Mouse (Mus musculus): Measurements from ENCODE around the gene Krtap9-1. TPM values are rescaled to one million over a fixed set of nuclear protein-coding genes. Genes with fewer than 3 reads are reported as not detected.
"Not testable (repeated sequence)": the region's sequence is repeated elsewhere in the genome, so short reads cannot be mapped to it uniquely, and the experiment has no call there.

Krtap9-1 gene
- total RNA-seq (2021): not detected
- long read RNA-seq, experiment 1: 0 reads
- long read RNA-seq, experiment 2: 0 reads

- not testable (repeated sequence) for DNase-seq (ENCODE audit: low spot score in 2 of 2)
Measured at GRCm38 (mm10) chr11:99873089-99873488, at the start of gene Krtap9-1. TSS of gene Krtap9-1 (plus strand) at chr11:99873389.

GRCm38 (mm10) chr11:99837966-99838365, 35.2 kb upstream of the Krtap9-1 start, which contains the start of gene 2300003K06Rik:
TSS of gene 2300003K06Rik (minus strand) at chr11:99838066.
- no peak for DNase-seq (ENCODE audit: low spot score in 2 of 2)

GRCm38 (mm10) chr11:99842185-99842584, 31.0 kb upstream of the Krtap9-1 start:
- DNase-seq (ENCODE audit: low spot score in 2 of 2): no peak

DNA sequence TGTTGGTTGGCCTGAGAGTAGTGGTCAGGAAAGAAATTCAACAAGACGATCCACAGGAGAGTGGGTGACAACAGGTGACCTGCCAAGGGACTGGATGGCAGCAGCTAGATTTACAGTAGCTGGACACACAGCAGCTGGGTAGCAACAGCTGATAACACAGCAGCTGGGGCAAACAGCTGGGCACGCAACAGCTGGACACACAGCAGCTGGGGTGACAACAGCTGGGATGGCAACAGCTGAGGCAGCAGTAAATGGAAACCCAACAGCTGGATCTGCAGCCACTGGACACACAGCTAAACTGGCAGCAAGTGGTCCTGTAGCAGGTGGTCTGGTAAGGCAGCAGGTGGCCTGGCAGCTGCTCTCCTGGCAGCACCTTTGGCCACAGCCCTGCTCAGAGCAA, 26.4 kb upstream of the Krtap9-1 start:
- no peak for DNase-seq (ENCODE audit: low spot score in 2 of 2)

- no peak for DNase-seq (ENCODE audit: low spot score in 2 of 2)
Measured at GRCm38 (mm10) chr11:99851508-99851907, 21.7 kb upstream of the Krtap9-1 start, which contains the start of gene Krtap4-16. TSS of gene Krtap4-16 (minus strand) at chr11:99851608.

DNA sequence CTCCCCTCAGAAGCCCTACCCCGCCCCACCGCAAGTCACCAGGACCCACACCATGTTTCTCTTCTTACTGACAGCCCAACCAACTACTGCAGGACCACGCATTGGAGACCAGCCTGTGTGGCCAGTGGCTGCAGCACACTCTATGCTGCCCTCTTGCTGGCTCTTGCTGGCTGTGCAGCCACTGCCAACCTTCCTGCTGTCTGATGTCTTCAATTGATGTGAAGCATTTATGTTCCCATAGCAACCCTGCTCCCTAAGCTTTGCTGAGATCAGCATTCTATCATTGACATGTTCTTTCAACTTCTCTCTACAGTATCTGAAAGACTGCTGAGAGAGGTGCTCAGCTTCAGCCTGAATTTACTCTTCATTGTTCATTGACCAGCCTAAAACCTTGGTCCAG, 19.1 kb upstream of the Krtap9-1 start:
- no peak for DNase-seq (ENCODE audit: low spot score in 2 of 2)

GRCm38 (mm10) chr11:99857617-99858016, 15.6 kb upstream of the Krtap9-1 start, which contains the start of gene Gm11568:
TSS of gene Gm11568 (plus strand) at chr11:99857917.
- no peak for DNase-seq (ENCODE audit: low spot score in 2 of 2)

DNA sequence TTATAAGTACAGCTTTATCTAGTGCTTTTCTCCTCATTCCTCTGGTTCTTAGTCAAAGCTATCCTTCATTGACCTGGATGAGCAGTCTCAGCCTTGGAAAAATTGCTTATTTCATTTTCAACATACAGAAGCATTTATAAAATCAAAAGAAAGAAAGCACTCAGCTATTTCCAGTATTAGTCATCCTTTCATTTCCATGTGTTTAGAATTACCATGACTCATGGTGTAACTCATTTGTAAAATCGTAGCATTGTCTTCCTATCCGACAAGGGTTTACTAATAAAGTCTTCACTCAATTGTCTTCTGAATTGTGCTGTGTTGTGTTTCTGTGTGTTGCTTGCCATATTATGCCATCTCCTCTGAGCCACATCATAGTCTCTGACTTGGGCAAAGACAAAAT, 14.4 kb upstream of the Krtap9-1 start:
- DNase-seq (ENCODE audit: low spot score in 2 of 2): no peak

- DNase-seq (ENCODE audit: low spot score in 2 of 2): not testable (repeated sequence)
Measured at GRCm38 (mm10) chr11:99864176-99864575, 9.0 kb upstream of the Krtap9-1 start, which contains the start of gene Gm11559. TSS of gene Gm11559 (plus strand) at chr11:99864476.

- DNase-seq (ENCODE audit: low spot score in 2 of 2): not testable (repeated sequence)
Measured at GRCm38 (mm10) chr11:99878887-99879286, 5.7 kb downstream of the Krtap9-1 start, which contains the start of gene Gm11567. TSS of gene Gm11567 (plus strand) at chr11:99879187.

DNA sequence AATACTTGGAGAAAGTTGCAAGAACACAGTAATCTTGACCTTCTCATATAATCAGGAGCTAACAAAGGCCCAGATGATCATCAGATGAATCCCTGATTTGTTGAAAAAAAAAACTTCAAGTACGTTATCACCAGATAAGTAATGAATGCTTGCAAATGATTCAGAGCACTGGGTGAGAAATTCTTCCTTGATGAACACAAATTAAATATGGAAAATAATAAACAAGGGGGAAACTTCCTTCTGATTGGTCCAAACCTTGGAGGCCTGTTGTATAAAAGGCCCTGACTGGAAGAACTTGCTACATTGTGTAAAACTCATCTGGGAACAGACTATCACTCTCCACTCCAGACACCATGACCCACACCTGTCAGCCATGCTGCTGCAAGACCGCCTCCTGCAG, 34.4 kb downstream of the Krtap9-1 start, which contains the start of gene Krtap31-1:
TSS of gene Krtap31-1 (plus strand) at position 301 of the 400 bp plus-strand sequence.
- DNase-seq (ENCODE audit: low spot score in 2 of 2): no peak

GRCm38 (mm10) chr11:99914451-99914850, 41.3 kb downstream of the Krtap9-1 start, which contains the start of gene Gm11565:
TSS of gene Gm11565 (plus strand) at chr11:99914751.
- DNase-seq (ENCODE audit: low spot score in 2 of 2): no peak

Other genes with a start within 250 kb of the Krtap9-1 start
- not detected for gene Krtap4-1, start 245.2 kb upstream of the Krtap9-1 start, total RNA-seq (2021)
- not detected for gene Krtap4-2, start 238.3 kb upstream of the Krtap9-1 start, total RNA-seq (2021)
- gene Krtap4-7, start 229.3 kb upstream of the Krtap9-1 start, total RNA-seq (2021): not detected
- gene Gm11555, start 223.2 kb upstream of the Krtap9-1 start, total RNA-seq (2021): not detected
- not detected for gene Gm11563, start 214.4 kb upstream of the Krtap9-1 start, total RNA-seq (2021)
- gene Krtap4-6, start 207.4 kb upstream of the Krtap9-1 start, total RNA-seq (2021): not detected
- gene Gm14190, start 182.6 kb upstream of the Krtap9-1 start, total RNA-seq (2021): not detected
- gene Gm14180, start 139.1 kb upstream of the Krtap9-1 start, total RNA-seq (2021): not detected
- gene Gm11595, start 100.5 kb upstream of the Krtap9-1 start, total RNA-seq (2021): not detected
- gene Krtap4-8, start 92.7 kb upstream of the Krtap9-1 start, total RNA-seq (2021): not detected
- not detected for gene Krtap4-9, start 88.2 kb upstream of the Krtap9-1 start, total RNA-seq (2021)
- not detected for gene Gm11596, start 79.9 kb upstream of the Krtap9-1 start, total RNA-seq (2021)
- gene Gm11569, start 74.5 kb upstream of the Krtap9-1 start, total RNA-seq (2021): not detected
- not detected for gene Gm11554, start 68.9 kb upstream of the Krtap9-1 start, total RNA-seq (2021)
- gene Krtap4-13, start 63.5 kb upstream of the Krtap9-1 start, total RNA-seq (2021): not detected
- gene Gm11564, start 57.7 kb upstream of the Krtap9-1 start, total RNA-seq (2021): not detected
- not detected for gene 2300003K06Rik, start 35.3 kb upstream of the Krtap9-1 start, total RNA-seq (2021)
- not detected for gene Krtap4-16, start 21.8 kb upstream of the Krtap9-1 start, total RNA-seq (2021)
- gene Gm11568, start 15.5 kb upstream of the Krtap9-1 start, total RNA-seq (2021): not detected
- gene Gm11559, start 8.9 kb upstream of the Krtap9-1 start, total RNA-seq (2021): not detected
- not detected for gene Gm11567, start 5.8 kb downstream of the Krtap9-1 start, total RNA-seq (2021)
- not detected for gene Krtap31-1, start 34.5 kb downstream of the Krtap9-1 start, total RNA-seq (2021)
- not detected for gene Gm11565, start 41.4 kb downstream of the Krtap9-1 start, total RNA-seq (2021)
- not detected for gene Krtap31-2, start 62.9 kb downstream of the Krtap9-1 start, total RNA-seq (2021)
- not detected for gene Krtap9-5, start 75.1 kb downstream of the Krtap9-1 start, total RNA-seq (2021)
- not detected for gene Krtap29-1, start 105.7 kb downstream of the Krtap9-1 start, total RNA-seq (2021)
- not detected for gene Krtap16-1, start 113.2 kb downstream of the Krtap9-1 start, total RNA-seq (2021)
- gene Krtap17-1, start 120.6 kb downstream of the Krtap9-1 start, total RNA-seq (2021): not detected
- gene Krt33a, start 142.8 kb downstream of the Krtap9-1 start, total RNA-seq (2021): not detected
- gene Krt33b, start 156.5 kb downstream of the Krtap9-1 start, total RNA-seq (2021): not detected
- gene Krt34, start 168.2 kb downstream of the Krtap9-1 start, total RNA-seq (2021): not detected
- not detected for gene Krt31, start 177.2 kb downstream of the Krtap9-1 start, total RNA-seq (2021)
- not detected for gene Krt32, start 214.8 kb downstream of the Krtap9-1 start, total RNA-seq (2021)
- gene Krt35, start 222.9 kb downstream of the Krtap9-1 start, total RNA-seq (2021): not detected
- under 1 TPM in 1 of 2 experiments, not detected in 1; 0.48 TPM for gene Krt36, start 232.2 kb downstream of the Krtap9-1 start, total RNA-seq (2021)
- gene Krt13, start 248.2 kb downstream of the Krtap9-1 start, total RNA-seq (2021): not detected

Data from adrenal gland, postnatal 4 days (tissue).